ENCODE assay signal across 9 mouse cellular contexts in genomic region chr9:7897502-7897901, GRCm38 (mm10). TPM values are rescaled to one million over a fixed set of nuclear protein-coding genes. Genes with fewer than 3 reads are reported as not detected.
DNase-seq lines count a peak whose midpoint lies in the region; ATAC-seq and TF ChIP-seq lines count a peak whose summit lies in the region.
"Had no signal": no experiment of that assay in that cellular context is flagged by ENCODE, and none has a peak within 500 bp of the region (broad histone marks: within the 10 kb centered on the region; RNA-seq: fewer than 3 reads in every experiment).

No protein-coding gene starts in this region.

- no peak overlapping the region for H3K4me3 ChIP-seq in CH12.LX (replicated peaks in 1 of 3; ENCODE audit: low read depth in 2 of 3, low read length in 2 of 3, poor library complexity in 1 of 3)
- H3K4me3 ChIP-seq in forebrain, embryonic 10.5 days = no peak overlapping the region
- H3K4me3 ChIP-seq in liver, embryonic 15.5 days (replicated peaks) = no peak overlapping the region
- H3K4me3 ChIP-seq in neural tube, embryonic 13.5 days = no peak overlapping the region
- no peak overlapping the region for H3K4me3 ChIP-seq in stomach, postnatal 0 days (ENCODE audit: low read depth, low read length)
- H3K4me3 ChIP-seq: erythroblast, embryonic 14.5 days had no signal

- 5% methylated on average over 3 of the region's 3 CpGs for WGBS in forebrain, embryonic 10.5 days
- 2% methylated on average over 3 of the region's 3 CpGs for WGBS in large intestine, adult 2 months
- 0% methylated on average over 3 of the region's 3 CpGs for WGBS in liver, embryonic 15.5 days (ENCODE audit: insufficient replicate concordance)
- whole genome bisulfite sequencing in neural tube, embryonic 13.5 days = 2% methylated on average over 3 of the region's 3 CpGs
- WGBS in stomach, postnatal 0 days = 3% methylated on average over 3 of the region's 3 CpGs

- TF ChIP-seq POLR2A in CH12.LX (IDR thresholded peaks at IDR 0.05; ENCODE audit: low read depth, low read length) = no peak

- no peaks in the 10 kb centered on the region for H3K36me3 ChIP-seq in CH12.LX (replicated peaks in 1 of 2; ENCODE audit: control insufficient read depth in 1 of 2, insufficient read depth in 1 of 2, low read length in 1 of 2)
- H3K36me3 ChIP-seq in forebrain, embryonic 10.5 days (replicated peaks) = no peaks in the 10 kb centered on the region
- H3K36me3 ChIP-seq in liver, embryonic 15.5 days (replicated peaks) = no peaks in the 10 kb centered on the region
- no peaks in the 10 kb centered on the region for H3K36me3 ChIP-seq in neural tube, embryonic 13.5 days
- no peaks in the 10 kb centered on the region for H3K36me3 ChIP-seq in stomach, postnatal 0 days (ENCODE audit: control insufficient read depth, insufficient read depth, low read length)

- TF ChIP-seq EP300 in CH12.LX (IDR thresholded peaks at IDR 0.05; ENCODE audit: low read length) = no peak
- TF ChIP-seq EP300 in stomach, postnatal 0 days (optimal IDR thresholded peaks at IDR 0.05) = no peak

- H3K4me2 ChIP-seq in CH12.LX (ENCODE audit: insufficient read depth, low read depth, poor library complexity, severe bottlenecking) = no peak overlapping the region
- no peak overlapping the region for H3K4me2 ChIP-seq in liver, embryonic 15.5 days
- no peak overlapping the region for H3K4me2 ChIP-seq in neural tube, embryonic 13.5 days
- no peak overlapping the region for H3K4me2 ChIP-seq in stomach, postnatal 0 days (replicated peaks; ENCODE audit: low read depth)

- dilution Hi-C loops in CH12.LX (cut with MboI; ENCODE audit: extremely low pct_ligation_motif_present, extremely low pct_unique_long_range_greater_than_20kb, low sequenced_read_pairs) = no loop called here

- H3K27ac ChIP-seq in CH12.LX (ENCODE audit: insufficient read depth, low read depth) = no peak overlapping the region
- H3K27ac ChIP-seq in forebrain, embryonic 10.5 days = no peak overlapping the region
- H3K27ac ChIP-seq in liver, embryonic 15.5 days (replicated peaks) = no peak overlapping the region
- no peak overlapping the region for H3K27ac ChIP-seq in neural tube, embryonic 13.5 days (replicated peaks)
- H3K27ac ChIP-seq in stomach, postnatal 0 days (replicated peaks) = no peak overlapping the region

- peaks cover 11% of the 10 kb centered on the region for H3K9me3 ChIP-seq in CH12.LX (replicated peaks; ENCODE audit: low read length)
- H3K9me3 ChIP-seq in forebrain, embryonic 10.5 days = no peaks in the 10 kb centered on the region
- no peaks in the 10 kb centered on the region for H3K9me3 ChIP-seq in liver, embryonic 15.5 days (replicated peaks)
- H3K9me3 ChIP-seq in neural tube, embryonic 13.5 days = no peaks in the 10 kb centered on the region
- H3K9me3 ChIP-seq in stomach, postnatal 0 days (ENCODE audit: control insufficient read depth, low read length) = no peaks in the 10 kb centered on the region

- peaks cover 3 to 13% of the 10 kb centered on the region in 2 experiments; a peak in 3 of 4 replicates for H3K4me1 ChIP-seq in CH12.LX (ENCODE audit: control insufficient read depth in 1 of 2, insufficient read depth in 2 of 2)
- H3K4me1 ChIP-seq in forebrain, embryonic 10.5 days = peaks cover 10% of the 10 kb centered on the region
- no peaks in the 10 kb centered on the region for H3K4me1 ChIP-seq in liver, embryonic 15.5 days (replicated peaks)
- H3K4me1 ChIP-seq in neural tube, embryonic 13.5 days (replicated peaks) = no peaks in the 10 kb centered on the region
- H3K4me1 ChIP-seq in stomach, postnatal 0 days (replicated peaks; ENCODE audit: control insufficient read depth, insufficient read depth) = no peaks in the 10 kb centered on the region

- no peaks in the 10 kb centered on the region for H3K27me3 ChIP-seq in CH12.LX (replicated peaks)
- H3K27me3 ChIP-seq in forebrain, embryonic 10.5 days (ENCODE audit: poor library complexity, severe bottlenecking) = no peaks in the 10 kb centered on the region
- no peaks in the 10 kb centered on the region for H3K27me3 ChIP-seq in liver, embryonic 15.5 days
- H3K27me3 ChIP-seq in neural tube, embryonic 13.5 days = no peaks in the 10 kb centered on the region
- H3K27me3 ChIP-seq in stomach, postnatal 0 days (ENCODE audit: control insufficient read depth, insufficient read depth, low read length) = no peaks in the 10 kb centered on the region

- TF ChIP-seq CTCF in CH12.LX (conservative IDR thresholded peaks at IDR 0.05 in 1 of 2, IDR thresholded peaks at IDR 0.05 in 1 of 2; ENCODE audit: low read depth in 2 of 2, low read length in 2 of 2) = peak; percentile 70 to 97
- peak; percentile 93 for TF ChIP-seq CTCF in stomach, postnatal 0 days (IDR thresholded peaks at IDR 0.05; ENCODE audit: low read depth)

- H3K79me2 ChIP-seq in CH12.LX (replicated peaks; ENCODE audit: control insufficient read depth, extremely low read depth, insufficient read depth, poor library complexity, severe bottlenecking) = no peaks in the 10 kb centered on the region

- H3K9ac ChIP-seq in CH12.LX (ENCODE audit: insufficient read depth, low read depth) = no peak overlapping the region
- H3K9ac ChIP-seq in liver, embryonic 15.5 days = no peak overlapping the region
- H3K9ac ChIP-seq in neural tube, embryonic 13.5 days = no peak overlapping the region
- no peak overlapping the region for H3K9ac ChIP-seq in stomach, postnatal 0 days (ENCODE audit: low read length)

- DNase-seq in CH12.LX (ENCODE audit: extremely low read depth) = peak; percentile 87
- DNase-seq in brain, adult 2 months (ENCODE audit: low read depth, low spot score) = peak; percentile 75
- DNase-seq in forebrain, embryonic 10.5 days (ENCODE audit: extremely low spot score, low spot score) = peak; percentile 44
- peak; percentile 72 to 74 for DNase-seq in heart, postnatal 36 days
- peak; percentile 60 for DNase-seq in large intestine, adult 2 months (ENCODE audit: low read depth, low spot score)
- DNase-seq in stomach, postnatal 0 days (ENCODE audit: low spot score) = peak; percentile 63

- in situ Hi-C loops in CH12.LX (cut with MboI; ENCODE audit: low pct_ligation_motif_present, low pct_unique_long_range_greater_than_20kb, low sequenced_read_pairs) = loop anchor here (5.0 to 10.0 kb wide), 3 partner anchors 73 to 293 kb away; no protein-coding TSS in a partner anchor

- TF ChIP-seq RAD21 in CH12.LX (IDR thresholded peaks at IDR 0.05; ENCODE audit: low read depth, low read length) = no peak; the same call in none of the 2 replicates

- peak; percentile 37; the same call in 1 of the 2 replicates for ATAC-seq in liver, embryonic 15.5 days (ENCODE audit: insufficient read depth)
- ATAC-seq in neural tube, embryonic 13.5 days (ENCODE audit: low read depth) = peak; percentile 86
- ATAC-seq in stomach, postnatal 0 days (ENCODE audit: low FRiP score, low TSS enrichment) = peak; percentile 64; the same call in 1 of the 2 replicates

- intact Hi-C loops in heart, postnatal 36 days (cut with DNase I) = loop anchor here (1.0 to 2.0 kb wide), 3 partner anchors 41 to 294 kb away; no protein-coding TSS in a partner anchor

TF ChIP-seq in CH12.LX, 34 proteins besides CTCF, POLR2A, EP300 and RAD21 (continues in another document):
- peak; percentile 99 for TF ChIP-seq SMC3 (IDR thresholded peaks at IDR 0.05; ENCODE audit: low read depth, low read length)
- no peak for TF ChIP-seq POLR2AphosphoS2 (IDR thresholded peaks at IDR 0.05; ENCODE audit: low read depth, low read length)
- TF ChIP-seq MAZ (IDR thresholded peaks at IDR 0.05; ENCODE audit: low read depth, low read length) = peak; percentile 70; the same call in 1 of the 2 replicates
- peak; percentile 48; the same call in 1 of the 2 replicates for TF ChIP-seq MYC (IDR thresholded peaks at IDR 0.05; ENCODE audit: low read depth, low read length)
- peak; percentile 61; the same call in 1 of the 2 replicates for TF ChIP-seq SIN3A (IDR thresholded peaks at IDR 0.05; ENCODE audit: low read length)
- no peak for TF ChIP-seq ETS1 (conservative IDR thresholded peaks at IDR 0.05; ENCODE audit: low read depth, low read length)
- no peak for TF ChIP-seq MAFK (IDR thresholded peaks at IDR 0.05; ENCODE audit: insufficient replicate concordance, low read length)
- 0 out of 2 replicates have a peak, but pooled peaks have one; percentile 21 for TF ChIP-seq NRF1 (IDR thresholded peaks at IDR 0.05; ENCODE audit: low read depth, low read length)
- TF ChIP-seq UBTF (IDR thresholded peaks at IDR 0.05; ENCODE audit: low read depth, low read length) = no peak
- no peak for TF ChIP-seq ZMIZ1 (IDR thresholded peaks at IDR 0.05; ENCODE audit: low read depth, low read length)
- peak; percentile 41; the same call in 1 of the 2 replicates for TF ChIP-seq TCF12 (IDR thresholded peaks at IDR 0.05; ENCODE audit: low read depth, low read length)
- TF ChIP-seq MEF2A (IDR thresholded peaks at IDR 0.05; ENCODE audit: borderline replicate concordance, low read depth, low read length) = 0 out of 2 replicates have a peak, but pooled peaks have one; percentile 27
- TF ChIP-seq NELFE (IDR thresholded peaks at IDR 0.05; ENCODE audit: low read depth, low read length) = no peak
- TF ChIP-seq IRF4 (IDR thresholded peaks at IDR 0.05; ENCODE audit: low read depth, low read length) = peak; percentile 45; the same call in 1 of the 2 replicates
- TF ChIP-seq PAX5 (IDR thresholded peaks at IDR 0.05; ENCODE audit: low read length) = no peak
- TF ChIP-seq CHD2 (IDR thresholded peaks at IDR 0.05; ENCODE audit: low read length) = no peak
- TF ChIP-seq E2F4 (IDR thresholded peaks at IDR 0.05; ENCODE audit: insufficient replicate concordance, low read depth, low read length) = no peak
- TF ChIP-seq USF1 (IDR thresholded peaks at IDR 0.05; ENCODE audit: low read depth, low read length) = no peak
- 0 out of 2 replicates have a peak, but pooled peaks have one; percentile 29 for TF ChIP-seq BHLHE40 (IDR thresholded peaks at IDR 0.05; ENCODE audit: low read depth, low read length)
- TF ChIP-seq TBP (conservative IDR thresholded peaks at IDR 0.05; ENCODE audit: low read depth, low read length) = no peak
- TF ChIP-seq KAT2A (IDR thresholded peaks at IDR 0.05; ENCODE audit: insufficient replicate concordance, low read length) = no peak
- TF ChIP-seq ZKSCAN1 (IDR thresholded peaks at IDR 0.05; ENCODE audit: borderline replicate concordance, low read depth, low read length) = no peak

RNA-seq across cellular contexts. Expression of gene Birc3, which starts 24.5 kb away (rescaled TPM):
- total RNA-seq in CH12.LX (2012; rRNA removed) (51.1 and 67.9 TPM in 2 replicates), CH12.LX (2014; rRNA removed) (75.6 and 80.0 TPM in 2 replicates)
- 67.8 and 73.2 TPM in 2 replicates for polyA plus RNA-seq in CH12.LX (2012; ENCODE audit: insufficient read length, low read depth)
- 3.7 TPM in 2 replicates for polyA plus RNA-seq in forebrain, embryonic 10.5 days (2016; fragmentation: Nextera tagmentation; extraction: Ambion mirVana)
- 1 to 10 TPM; 6.8 to 9.4 TPM for total RNA-seq in heart, postnatal 36 days (2021)
- 22.5 and 34.4 TPM in 2 replicates for polyA plus RNA-seq in large intestine, adult 2 months (2012; rRNA removed)
- polyA plus RNA-seq in liver, embryonic 15.5 days (2015; fragmentation: Nextera tagmentation; extraction: Ambion mirVana) = 7.0 and 7.1 TPM in 2 replicates
- 2.3 and 3.1 TPM in 2 replicates for polyA plus RNA-seq in neural tube, embryonic 13.5 days (2015; fragmentation: Nextera tagmentation; extraction: Ambion mirVana)
- polyA plus RNA-seq in stomach, postnatal 0 days (2015; fragmentation: Nextera tagmentation; extraction: Ambion mirVana) = 5.1 and 5.2 TPM in 2 replicates
